7 mouse cellular contexts compared by ENCODE assay signal in genomic region chr9:42196552-42196951, GRCm38 (mm10).
A peak's percentile ranks its signal among the peaks of the same experiment; 100 is the strongest.
DNase-seq lines count a peak whose midpoint lies in the region; ATAC-seq lines count a peak whose summit lies in the region.

No protein-coding gene starts in this region.

- no peaks in the 10 kb centered on the region for H3K4me1 ChIP-seq in midbrain, embryonic 16.5 days (ENCODE audit: control insufficient read depth, insufficient read depth, low read length)

- H3K27ac ChIP-seq in midbrain, embryonic 16.5 days (ENCODE audit: low read length) = no peak overlapping the region

- DNase-seq in urinary bladder, adult 18-20 months (ENCODE audit: low spot score in 2 of 2) = peak; percentile 65 to 81
- DNase-seq in urinary bladder, adult 2 months (ENCODE audit: low spot score) = no peak
- DNase-seq in heart, postnatal 4 days = peak; percentile 53
- DNase-seq in lung, adult 18-20 months = peak; percentile 84 to 91
- peak; percentile 62 to 74 for DNase-seq in urinary bladder, postnatal 4 days (ENCODE audit: low spot score in 2 of 2)
- DNase-seq in cerebellum, adult 18-20 months = no peak

- no peak overlapping the region for H3K4me3 ChIP-seq in midbrain, embryonic 16.5 days (ENCODE audit: low read depth, low read length)

- H3K36me3 ChIP-seq in midbrain, embryonic 16.5 days (ENCODE audit: control insufficient read depth, insufficient read depth, low read length) = no peaks in the 10 kb centered on the region

- H3K27me3 ChIP-seq in midbrain, embryonic 16.5 days (ENCODE audit: control insufficient read depth, insufficient read depth, low read depth, low read length) = no peaks in the 10 kb centered on the region

- WGBS in midbrain, embryonic 16.5 days = 71% methylated on average over 4 of the region's 4 CpGs

- no peak overlapping the region for H3K4me2 ChIP-seq in midbrain, embryonic 16.5 days (ENCODE audit: low read length)

- no peak overlapping the region for H3K9ac ChIP-seq in midbrain, embryonic 16.5 days (ENCODE audit: low read depth, low read length)

- no peaks in the 10 kb centered on the region for H3K9me3 ChIP-seq in midbrain, embryonic 16.5 days (replicated peaks; ENCODE audit: control insufficient read depth, low read length, poor library complexity, severe bottlenecking)

- no peak for ATAC-seq in midbrain, embryonic 16.5 days

Comparison
In these comparisons a context has a peak if more than half of its experiments do, and no peak if none do; other contexts are left out.
1. DNase-seq: peak in urinary bladder, adult 18-20 months (2 of 2), heart, postnatal 4 days (single experiment), lung, adult 18-20 months (2 of 2) and urinary bladder, postnatal 4 days (2 of 2); none in urinary bladder, adult 2 months (single experiment) and cerebellum, adult 18-20 months (0 of 2).